Mouse (Mus musculus) hindbrain, embryonic 15.5 days (tissue): Measurements from ENCODE around the gene Neurl1a. TPM values are rescaled to one million over a fixed set of nuclear protein-coding genes. Genes with fewer than 3 reads are reported as not detected.

Source experiments
- ATAC-seq: fragments of 200-750 bp; cut with Nextera tagmentation; 2 replicates; pipeline ENCODE4 v1.8.0; 2017; ENCODE audit warnings: low read depth, moderate number of reproducible peaks, moderate TSS enrichment; ENCODE audit not compliant: low FRiP score
- H3K27ac ChIP-seq: fragments of 300-500 bp; sonication (generic); replicated peaks from 2 replicates; pipeline ENCODE4 v1.5.1; 2015; ENCODE audit warnings: mild to moderate bottlenecking, inconsistent platforms
- H3K27me3 ChIP-seq: fragments of 300-500 bp; sonication (generic); 2 replicates; pipeline ENCODE4 v1.6.1; 2015; ENCODE audit warnings: control low read depth, inconsistent platforms
- H3K36me3 ChIP-seq: fragments of 300-500 bp; sonication (generic); 2 replicates; pipeline ENCODE4 v1.6.1; 2015; ENCODE audit warnings: control low read depth, inconsistent platforms
- H3K4me1 ChIP-seq: fragments of 300-500 bp; sonication (generic); replicated peaks from 2 replicates; pipeline ENCODE4 v1.6.1; 2015; ENCODE audit warnings: control low read depth, inconsistent platforms
- H3K4me2 ChIP-seq: fragments of 300-500 bp; sonication (generic); 2 replicates; pipeline ENCODE4 v1.6.1; 2015; ENCODE audit warnings: moderate library complexity, mild to moderate bottlenecking, inconsistent platforms
- H3K4me3 ChIP-seq: fragments of 300-500 bp; sonication (generic); 2 replicates; pipeline ENCODE4 v1.5.1; 2015; ENCODE audit warnings: mild to moderate bottlenecking, inconsistent platforms
- H3K9ac ChIP-seq: fragments of 300-500 bp; sonication (generic); 2 replicates; pipeline ENCODE4 v1.6.1; 2015; ENCODE audit warnings: inconsistent platforms
- H3K9me3 ChIP-seq: fragments of 300-500 bp; sonication (generic); 2 replicates; pipeline ENCODE4 v1.6.1; 2016; ENCODE audit warnings: control low read depth, inconsistent platforms
- WGBS: fragments of 180-500 bp; shearing (Covaris S2); methylation state at CpG from one replicate; pipeline ENCODE4 v1.1.7; 2015; 5-methylcytosine and 5-hydroxymethylcytosine counted together
- polyA plus RNA-seq: library from polyadenylated mRNA; unstranded; fragments of >200 nt; fragmentation: Nextera tagmentation; extraction: Ambion mirVana; gene quantifications from 2 replicates; pipeline ENCODE4 v1.2.1, GENCODE M21; 2015

The Neurl1a gene
- polyA plus RNA-seq, 1 experiment from 2014 or later = 17.9 TPM

DNA sequence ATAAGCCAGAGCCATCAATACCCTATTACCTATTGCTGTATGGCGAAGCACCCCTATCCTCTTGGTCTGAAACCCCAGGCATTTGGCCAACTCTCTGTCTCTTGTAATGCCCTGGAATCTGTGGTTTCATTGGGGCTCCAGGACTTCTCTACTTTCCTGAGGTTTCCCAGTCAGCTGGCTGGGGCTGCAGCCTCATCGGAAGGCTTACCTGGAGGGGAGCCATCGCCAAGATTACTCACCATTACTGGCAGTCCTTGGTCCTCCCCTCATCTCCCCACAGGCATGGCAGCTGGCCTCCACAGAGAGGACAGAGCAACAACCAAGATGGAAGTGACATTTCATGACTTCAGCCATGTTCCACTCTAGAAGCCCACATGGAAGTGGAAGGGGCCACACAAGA is 54.5 kb downstream of the Neurl1a start:
- WGBS = 98% methylated on average over 3 of the region's 3 CpGs
- H3K4me2 ChIP-seq = no peak overlapping the region
- H3K27me3 ChIP-seq = no peaks in the 10 kb centered on the region
- H3K9me3 ChIP-seq = no peaks in the 10 kb centered on the region
- H3K4me1 ChIP-seq = peaks cover 14% of the 10 kb centered on the region
- no peaks in the 10 kb centered on the region for H3K36me3 ChIP-seq
- no peak overlapping the region for H3K4me3 ChIP-seq
- ATAC-seq = no peak
- no peak overlapping the region for H3K27ac ChIP-seq
- no peak overlapping the region for H3K9ac ChIP-seq

DNA sequence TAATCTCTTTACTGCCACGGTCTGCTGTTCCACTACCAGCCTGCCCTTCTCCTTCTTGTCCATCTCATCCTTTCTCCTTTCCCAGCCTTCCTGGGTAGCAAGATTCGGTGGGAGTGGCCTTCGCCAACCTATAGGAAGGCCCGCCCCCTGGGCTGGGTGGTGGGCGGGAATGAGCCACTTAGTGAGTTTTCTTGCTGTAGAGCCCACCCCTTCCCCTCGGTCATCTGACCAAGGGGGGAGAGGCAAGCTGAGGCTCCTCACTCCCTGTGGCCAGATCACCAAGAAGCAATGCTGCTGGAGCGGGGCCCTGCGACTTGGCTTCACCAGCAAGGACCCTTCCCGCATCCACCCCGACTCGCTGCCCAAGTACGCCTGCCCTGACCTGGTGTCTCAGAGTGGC is 61.5 kb downstream of the Neurl1a start:
- no peak overlapping the region for H3K9ac ChIP-seq
- WGBS = 47% methylated on average over 12 of the region's 12 CpGs
- H3K27ac ChIP-seq = no peak overlapping the region
- no peaks in the 10 kb centered on the region for H3K9me3 ChIP-seq
- no peaks in the 10 kb centered on the region for H3K36me3 ChIP-seq
- H3K4me2 ChIP-seq = peak overlapping the region; percentile 11; the same call in 1 of the 2 replicates
- H3K27me3 ChIP-seq = no peaks in the 10 kb centered on the region
- no peak for ATAC-seq
- H3K4me3 ChIP-seq = no peak overlapping the region
- H3K4me1 ChIP-seq = no peaks in the 10 kb centered on the region

DNA sequence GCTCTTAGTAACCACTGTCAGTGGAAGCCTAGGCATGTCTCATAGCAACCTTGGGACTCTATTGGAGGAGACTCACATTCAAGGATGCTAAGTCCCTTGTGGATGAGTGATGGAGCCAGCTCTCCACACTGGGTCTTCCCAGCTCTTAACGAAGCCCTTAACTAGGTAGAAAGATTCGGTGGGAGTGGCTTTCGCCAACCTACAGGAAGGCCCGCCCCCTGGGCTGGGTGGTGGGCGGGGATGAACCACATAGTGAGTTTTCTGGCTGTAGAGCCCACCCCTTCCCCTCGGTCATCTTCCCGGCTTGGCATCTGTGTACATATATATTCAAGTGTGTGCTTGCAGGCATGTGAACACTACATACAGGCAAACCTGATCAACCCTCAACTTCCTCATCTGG is 62.3 kb downstream of the Neurl1a start:
- Histone ChIP-seq H3K27me3 (no peaks in the 10 kb centered on the region), H3K4me2 (no peak overlapping the region)
- 70% methylated on average over 7 of the region's 7 CpGs for WGBS

DNA sequence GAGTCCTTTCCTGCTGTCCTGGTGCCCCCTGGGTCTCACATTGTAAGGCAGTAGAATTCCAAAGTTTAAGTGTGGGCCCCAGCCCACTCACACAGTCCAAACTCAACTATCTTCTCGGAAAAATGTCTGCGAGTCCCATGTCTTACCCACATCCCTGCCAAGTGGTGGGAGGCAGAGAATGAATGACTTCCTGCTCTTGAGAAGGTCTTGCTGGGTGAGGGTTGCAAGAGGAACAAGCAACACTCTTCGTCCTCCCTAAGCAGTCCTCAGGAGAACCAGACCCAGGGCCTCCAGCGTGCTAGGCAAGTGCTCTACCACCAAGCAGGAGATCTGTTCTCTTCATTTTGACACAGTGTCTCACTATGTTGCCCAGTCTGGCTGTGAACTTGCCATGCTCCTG is 63.6 kb downstream of the Neurl1a start:
- H3K4me3 ChIP-seq = no peak overlapping the region
- H3K36me3 ChIP-seq = no peaks in the 10 kb centered on the region
- no peaks in the 10 kb centered on the region for H3K9me3 ChIP-seq
- no peaks in the 10 kb centered on the region for H3K27me3 ChIP-seq
- H3K4me1 ChIP-seq = no peaks in the 10 kb centered on the region
- 91% methylated on average over 4 of the region's 4 CpGs for WGBS
- ATAC-seq = no peak
- no peak overlapping the region for H3K4me2 ChIP-seq
- no peak overlapping the region for H3K9ac ChIP-seq
- no peak overlapping the region for H3K27ac ChIP-seq

More for the DNA sequence above, 62.3 kb downstream of the Neurl1a start:
- no peak for ATAC-seq
- Histone ChIP-seq H3K9me3 (no peaks in the 10 kb centered on the region), H3K27ac (no peak overlapping the region), H3K36me3 (no peaks in the 10 kb centered on the region), H3K4me1 (no peaks in the 10 kb centered on the region), H3K9ac (no peak overlapping the region), H3K4me3 (no peak overlapping the region)

DNA sequence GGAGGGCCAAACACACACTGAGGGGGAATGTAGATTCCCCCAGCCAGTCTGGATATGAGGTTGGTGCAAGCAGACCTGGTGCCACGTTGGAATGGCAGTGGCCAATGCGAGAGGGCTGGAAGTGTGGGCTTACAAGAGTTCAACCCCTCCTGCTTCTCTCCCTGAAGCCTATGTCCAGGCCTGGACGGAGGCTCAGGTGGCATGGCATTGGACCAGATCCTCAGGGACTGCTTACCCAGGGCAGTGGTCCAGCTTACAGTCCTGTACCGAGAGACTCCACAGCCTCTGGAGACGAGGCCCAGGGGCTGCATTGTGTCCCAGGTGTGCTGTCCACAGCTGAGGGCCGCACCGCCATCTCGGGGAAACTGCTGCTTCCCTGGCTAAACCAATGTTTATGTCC is 66.9 kb downstream of the Neurl1a start:
- Histone ChIP-seq H3K27me3 (no peaks in the 10 kb centered on the region), H3K4me3 (no peak overlapping the region), H3K9me3 (no peaks in the 10 kb centered on the region), H3K4me1 (0 out of 2 replicates have a peak, but pooled peaks cover 2% of the 10 kb centered on the region), H3K4me2 (no peak overlapping the region), H3K36me3 (no peaks in the 10 kb centered on the region), H3K9ac (no peak overlapping the region), H3K27ac (no peak overlapping the region)
- whole genome bisulfite sequencing = 81% methylated on average over 8 of the region's 8 CpGs
- ATAC-seq = no peak

DNA sequence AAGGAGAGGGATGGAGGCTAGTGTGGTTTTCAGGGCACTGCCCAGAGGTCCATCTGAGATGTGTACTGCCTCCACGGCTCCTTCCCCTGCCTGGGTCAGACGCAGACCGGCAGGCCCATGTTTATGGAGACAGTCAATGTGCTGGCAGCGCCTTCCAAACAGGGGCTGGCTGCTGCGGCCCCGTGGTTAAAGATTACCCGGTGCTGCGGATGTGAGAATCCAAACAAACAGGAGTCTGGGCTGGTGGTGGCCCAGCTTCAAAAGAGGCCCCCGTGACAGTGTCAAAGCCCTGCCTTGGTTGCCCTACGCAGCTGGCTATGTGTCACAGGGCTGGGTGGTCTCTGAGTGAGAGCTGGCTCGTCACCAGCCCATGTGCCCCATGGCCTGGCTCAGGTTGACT is 69.2 kb downstream of the Neurl1a start:
- Histone ChIP-seq H3K36me3 (no peaks in the 10 kb centered on the region), H3K27ac (no peak overlapping the region), H3K4me2 (no peak overlapping the region), H3K9me3 (no peaks in the 10 kb centered on the region), H3K27me3 (peaks cover 15% of the 10 kb centered on the region), H3K4me3 (no peak overlapping the region), H3K9ac (no peak overlapping the region), H3K4me1 (peaks cover 3% of the 10 kb centered on the region)
- WGBS = 53% methylated on average over 11 of the region's 11 CpGs
- ATAC-seq = no peak

DNA sequence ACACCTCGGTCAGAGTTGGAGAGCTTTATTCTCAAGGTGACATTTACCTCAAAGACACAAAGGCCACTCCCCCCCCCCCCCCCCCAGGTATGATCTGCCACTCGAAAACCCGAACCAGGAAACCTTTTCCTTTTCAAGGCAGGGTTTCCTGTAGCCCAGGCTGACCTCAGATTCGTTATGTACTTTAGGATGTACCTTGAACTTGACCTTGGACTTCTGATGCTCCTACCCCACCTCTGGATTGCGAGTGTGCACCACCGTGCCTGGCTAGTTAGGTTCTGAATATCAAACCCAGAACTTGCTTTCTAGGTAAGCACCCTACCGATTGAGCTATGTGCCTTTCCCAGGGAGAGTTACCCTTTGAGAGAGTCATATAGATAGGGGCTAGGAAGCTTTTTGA is 69.7 kb downstream of the Neurl1a start:
- H3K9me3 ChIP-seq = no peaks in the 10 kb centered on the region
- no peak overlapping the region for H3K4me2 ChIP-seq
- no peak overlapping the region for H3K27ac ChIP-seq
- H3K36me3 ChIP-seq = no peaks in the 10 kb centered on the region
- H3K9ac ChIP-seq = no peak overlapping the region
- 84% methylated on average over 7 of the region's 7 CpGs for WGBS
- no peak overlapping the region for H3K4me3 ChIP-seq
- H3K27me3 ChIP-seq = peaks cover 18% of the 10 kb centered on the region
- no peak for ATAC-seq
- peaks cover 8% of the 10 kb centered on the region for H3K4me1 ChIP-seq

DNA sequence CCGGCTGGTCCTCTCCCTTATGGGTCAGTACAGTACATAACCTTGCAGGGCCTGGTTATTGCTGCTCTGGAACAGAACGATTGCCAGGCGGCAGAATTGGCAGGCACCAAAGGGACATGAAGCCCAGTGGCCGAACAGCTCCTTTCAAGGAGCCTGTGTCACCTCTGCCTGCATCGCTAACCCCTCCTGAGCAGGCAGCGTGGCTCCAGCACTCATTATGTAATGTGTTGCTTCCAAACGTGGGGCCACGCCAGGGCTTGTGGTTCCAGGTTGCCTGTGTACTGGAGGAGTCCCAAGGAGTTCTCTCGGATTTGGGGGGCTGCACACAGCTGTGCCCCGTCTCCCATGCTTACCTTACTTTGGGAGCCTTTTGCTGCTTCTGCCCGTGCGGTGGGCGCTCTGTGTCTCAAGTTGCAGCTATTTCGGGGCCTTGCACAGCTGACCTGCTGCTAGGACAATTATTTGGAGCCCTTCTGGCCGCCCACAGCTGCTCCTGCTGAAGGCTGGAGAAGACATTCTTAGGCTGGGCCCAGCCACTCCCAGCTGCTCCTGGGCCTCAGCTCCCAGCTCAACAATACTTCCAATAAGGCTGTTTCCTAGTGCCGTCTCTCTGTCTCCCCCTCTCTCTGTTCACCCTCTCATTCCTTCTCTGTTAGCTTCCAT is 70.4 kb downstream of the Neurl1a start:
- Histone ChIP-seq H3K9ac (no peak overlapping the region), H3K4me1 (peaks cover 11% of the 10 kb centered on the region), H3K9me3 (no peaks in the 10 kb centered on the region), H3K27ac (no peak overlapping the region), H3K36me3 (no peaks in the 10 kb centered on the region), H3K27me3 (peaks cover 26% of the 10 kb centered on the region), H3K4me2 (no peak overlapping the region), H3K4me3 (no peak overlapping the region)
- no peak for ATAC-seq
- 67% methylated on average over 16 of the region's 16 CpGs for WGBS

DNA sequence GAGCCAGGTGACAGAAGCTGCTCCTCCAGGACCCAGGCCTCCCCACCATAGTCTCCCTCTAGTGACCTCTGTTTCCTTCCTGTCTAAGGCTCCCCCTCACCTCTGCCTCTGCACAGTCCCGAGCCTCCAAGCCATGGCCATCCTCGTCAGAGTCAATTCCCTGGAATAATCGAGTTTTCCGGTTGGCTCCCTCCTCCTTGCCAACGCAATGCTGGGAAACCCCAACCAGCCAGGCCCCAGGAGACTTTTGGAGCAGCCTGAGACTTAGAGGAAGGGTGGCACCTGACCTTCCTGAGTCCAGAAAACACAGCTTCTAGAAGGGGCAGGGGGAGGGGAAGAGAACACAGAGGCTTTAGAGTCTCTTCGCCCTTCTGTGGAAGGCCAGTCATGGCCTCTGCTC is 72.3 kb downstream of the Neurl1a start:
- Histone ChIP-seq H3K27ac (no peak overlapping the region), H3K4me3 (no peak overlapping the region), H3K9ac (no peak overlapping the region), H3K4me2 (no peak overlapping the region), H3K27me3 (peaks cover 33% of the 10 kb centered on the region), H3K36me3 (no peaks in the 10 kb centered on the region), H3K4me1 (peaks cover 11% of the 10 kb centered on the region), H3K9me3 (no peaks in the 10 kb centered on the region)
- ATAC-seq = peak; percentile 40; the same call in 1 of the 2 replicates
- WGBS = 30% methylated on average over 6 of the region's 6 CpGs

DNA sequence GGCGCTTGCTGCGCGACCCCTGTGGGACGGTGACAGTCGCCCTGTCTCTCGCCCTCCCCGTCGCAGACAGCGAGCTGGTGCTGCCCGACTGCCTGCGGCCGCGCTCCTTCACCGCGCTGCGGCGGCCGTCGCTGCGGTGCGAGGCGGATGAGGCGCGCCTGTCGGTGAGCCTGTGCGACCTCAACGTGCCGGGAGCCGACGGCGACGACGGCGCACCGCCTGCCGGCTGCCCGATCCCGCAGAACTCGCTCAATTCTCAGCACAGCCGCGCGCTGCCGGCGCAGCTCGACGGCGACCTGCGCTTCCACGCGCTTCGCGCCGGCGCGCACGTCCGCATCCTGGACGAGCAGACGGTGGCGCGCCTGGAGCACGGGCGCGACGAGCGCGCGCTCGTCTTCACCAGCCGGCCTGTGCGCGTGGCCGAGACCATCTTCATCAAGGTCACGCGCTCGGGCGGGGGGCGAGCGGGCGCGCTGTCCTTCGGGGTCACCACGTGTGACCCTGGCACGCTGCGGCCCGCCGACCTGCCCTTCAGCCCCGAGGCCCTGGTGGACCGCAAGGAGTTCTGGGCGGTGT is 74.5 kb downstream of the Neurl1a start:
- no peak overlapping the region for H3K27ac ChIP-seq
- no peaks in the 10 kb centered on the region for H3K36me3 ChIP-seq
- peak overlapping the region; percentile 51 for H3K4me2 ChIP-seq
- peak overlapping the region; percentile 37 for H3K4me3 ChIP-seq
- no peaks in the 10 kb centered on the region for H3K9me3 ChIP-seq
- H3K9ac ChIP-seq = no peak overlapping the region
- WGBS = 5% methylated on average over 90 of the region's 90 CpGs
- peaks cover 9% of the 10 kb centered on the region for H3K4me1 ChIP-seq
- peak; percentile 55 for ATAC-seq
- H3K27me3 ChIP-seq = peaks cover 33% of the 10 kb centered on the region

DNA sequence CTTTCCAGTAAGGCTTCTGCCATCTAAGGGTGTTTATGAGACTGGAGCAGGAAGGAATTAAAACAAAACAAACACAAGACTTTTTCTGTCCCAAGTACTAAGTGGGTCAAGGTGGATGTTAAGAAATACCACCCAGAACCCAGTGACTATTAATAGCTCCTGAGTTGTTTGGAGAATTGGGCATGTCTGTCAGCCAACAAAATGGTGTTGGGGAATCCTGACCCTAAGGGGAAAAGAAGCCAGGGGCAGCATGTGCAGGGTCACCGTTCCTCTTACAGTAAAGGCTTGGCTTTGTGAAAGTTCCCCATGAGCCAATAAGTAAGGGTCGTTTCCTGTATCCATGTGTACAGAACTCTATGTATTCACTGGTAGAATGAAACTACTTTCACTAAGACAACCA is 76.4 kb downstream of the Neurl1a start:
- H3K27me3 ChIP-seq = peaks cover 33% of the 10 kb centered on the region
- H3K9me3 ChIP-seq = no peaks in the 10 kb centered on the region
- H3K4me3 ChIP-seq = no peak overlapping the region
- H3K9ac ChIP-seq = no peak overlapping the region
- H3K27ac ChIP-seq = no peak overlapping the region
- H3K4me1 ChIP-seq = peaks cover 9% of the 10 kb centered on the region
- WGBS = 66% methylated on average over 2 of the region's 2 CpGs
- ATAC-seq = no peak
- no peaks in the 10 kb centered on the region for H3K36me3 ChIP-seq
- no peak overlapping the region for H3K4me2 ChIP-seq

DNA sequence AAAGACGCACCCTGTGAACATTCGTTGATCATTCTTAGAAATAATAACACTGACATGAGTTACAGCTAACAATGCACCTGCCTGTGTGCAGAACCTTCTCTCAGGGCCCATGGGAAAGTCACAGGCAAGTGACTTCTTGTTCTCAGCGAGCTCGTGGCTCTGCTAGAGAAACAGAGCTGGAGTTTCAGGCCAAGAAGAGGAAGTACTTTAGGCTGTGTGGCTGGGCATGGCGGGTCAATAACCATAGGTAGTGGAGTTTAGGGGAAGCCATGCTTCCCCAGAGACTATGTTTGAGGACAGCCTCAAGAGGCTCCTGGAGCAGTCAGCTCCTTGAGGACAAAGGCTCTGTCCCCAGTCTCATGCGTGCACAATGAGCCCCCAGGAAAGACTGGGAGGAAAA is 77.3 kb downstream of the Neurl1a start:
- Histone ChIP-seq H3K36me3 (no peaks in the 10 kb centered on the region), H3K9ac (no peak overlapping the region), H3K4me1 (peaks cover 9% of the 10 kb centered on the region), H3K27ac (no peak overlapping the region), H3K27me3 (peaks cover 33% of the 10 kb centered on the region), H3K4me3 (no peak overlapping the region), H3K4me2 (no peak overlapping the region), H3K9me3 (no peaks in the 10 kb centered on the region)
- 84% methylated on average over 6 of the region's 6 CpGs for whole genome bisulfite sequencing
- ATAC-seq = no peak

DNA sequence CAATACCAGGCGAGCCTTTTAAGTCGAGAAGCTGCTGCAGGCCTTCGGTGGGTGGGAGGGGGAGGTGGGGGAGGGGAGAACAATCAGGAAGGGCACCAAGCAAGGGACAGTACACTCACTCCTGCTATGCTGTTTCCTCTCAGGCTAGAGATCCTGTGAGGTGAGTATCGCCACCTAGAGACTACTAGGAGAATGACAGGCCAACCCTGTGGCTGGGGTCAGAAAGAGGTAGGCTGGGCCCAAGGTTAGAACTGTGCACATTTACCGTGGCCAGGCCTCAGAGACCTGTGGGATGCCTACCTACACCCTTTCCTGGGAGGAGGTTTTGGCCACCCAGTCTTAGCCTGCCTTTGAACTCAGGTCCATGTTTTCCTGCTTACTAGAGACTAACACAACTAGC is 81.0 kb downstream of the Neurl1a start:
- no peak overlapping the region for H3K4me3 ChIP-seq
- H3K27me3 ChIP-seq = 0 out of 2 replicates have a peak, but pooled peaks cover 1% of the 10 kb centered on the region
- H3K9ac ChIP-seq = no peak overlapping the region
- no peak overlapping the region for H3K4me2 ChIP-seq
- no peak overlapping the region for H3K27ac ChIP-seq
- no peak for ATAC-seq
- no peaks in the 10 kb centered on the region; the same call in 1 of the 2 replicates for H3K4me1 ChIP-seq
- H3K9me3 ChIP-seq = no peaks in the 10 kb centered on the region
- 5% methylated on average over 5 of the region's 5 CpGs for WGBS
- H3K36me3 ChIP-seq = no peaks in the 10 kb centered on the region
